Mouse (Mus musculus) olfactory bulb, adult 2 months (tissue): ENCODE results near the gene Selenom.

Experiments
- CTCF ChIP-seq: fragments of 200-500 bp; IDR thresholded peaks from 2 replicates; pipeline ENCODE4 v1.5.1; 2012; ENCODE audit warnings: low read depth, mild to moderate bottlenecking, low read length, moderate library complexity; ENCODE audit not compliant: insufficient read depth
- POLR2A ChIP-seq: fragments of 200-500 bp; IDR thresholded peaks from 2 replicates; pipeline ENCODE4 v1.6.1; 2012; ENCODE audit warnings: mild to moderate bottlenecking, low read depth, low read length, moderate library complexity; ENCODE audit not compliant: insufficient read depth

DNA sequence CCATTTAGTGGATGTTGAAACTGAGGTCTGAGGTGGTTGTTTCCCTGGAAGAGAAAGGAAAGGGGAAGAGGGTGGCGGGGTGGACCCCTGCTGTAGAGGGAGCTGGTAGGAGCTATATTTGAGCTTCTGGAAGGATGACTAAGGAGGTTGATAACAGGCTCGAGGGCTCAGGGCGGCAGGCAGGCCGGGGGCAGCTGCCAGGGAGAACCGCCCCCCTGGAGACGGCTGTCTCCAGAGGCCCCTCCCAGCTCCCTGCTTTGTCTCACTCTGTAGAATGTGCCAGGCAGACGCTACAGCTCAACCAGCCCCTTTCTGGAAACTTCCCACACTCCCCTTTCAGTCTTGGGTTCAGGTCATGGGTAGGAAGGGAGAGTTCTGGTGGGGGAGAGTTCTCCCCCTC is 6.3 kb upstream of the Selenom start:
- TF ChIP-seq POLR2A (0 out of 2 replicates have a peak, but pooled peaks have one; percentile 28), CTCF (no peak)
